16 mouse cellular contexts compared by ENCODE assay signal in genomic region chr4:57095569-57095968, GRCm38 (mm10). TPM values are rescaled to one million over a fixed set of nuclear protein-coding genes. Genes with fewer than 3 reads are reported as not detected.
DNase-seq lines count a peak whose midpoint lies in the region; ATAC-seq and TF ChIP-seq lines count a peak whose summit lies in the region.
"Had no signal": no experiment of that assay in that cellular context is flagged by ENCODE, and none has a peak within 500 bp of the region (broad histone marks: within the 10 kb centered on the region; RNA-seq: fewer than 3 reads in every experiment).

No protein-coding gene starts in this region.

- H3K27me3 ChIP-seq in embryonic facial prominence, embryonic 14.5 days (replicated peaks; ENCODE audit: control insufficient read depth, insufficient read depth, low read length), result no peaks in the 10 kb centered on the region
- H3K27me3 ChIP-seq in embryonic facial prominence, embryonic 10.5 days (replicated peaks; ENCODE audit: low read depth, poor library complexity, severe bottlenecking), result no peaks in the 10 kb centered on the region
- no peaks in the 10 kb centered on the region for H3K27me3 ChIP-seq in liver, postnatal 0 days (ENCODE audit: insufficient read depth, low read length)
- H3K27me3 ChIP-seq: neural tube, embryonic 12.5 days had no signal

- intact Hi-C loops in left cerebral cortex, postnatal 14 days (cut with DNase I), result no loop called here
- intact Hi-C loops in left cerebral cortex, postnatal 36 days (cut with DNase I), result no loop called here

- TF ChIP-seq EP300 in liver, postnatal 0 days (IDR thresholded peaks at IDR 0.05; ENCODE audit: low read depth), result no peak

- H3K4me3 ChIP-seq in embryonic facial prominence, embryonic 14.5 days (ENCODE audit: low read depth, low read length), result no peak overlapping the region
- H3K4me3 ChIP-seq in embryonic facial prominence, embryonic 10.5 days, result no peak overlapping the region
- no peak overlapping the region for H3K4me3 ChIP-seq in liver, postnatal 0 days (ENCODE audit: low read depth, low read length)
- H3K4me3 ChIP-seq: megakaryocyte, embryonic 14.5 days; neural tube, embryonic 12.5 days had no signal

- no peak for TF ChIP-seq CTCF in liver, postnatal 0 days (IDR thresholded peaks at IDR 0.05; ENCODE audit: low read depth)

- no peak overlapping the region for H3K4me2 ChIP-seq in embryonic facial prominence, embryonic 14.5 days (ENCODE audit: low read depth, low read length)
- H3K4me2 ChIP-seq in liver, postnatal 0 days (ENCODE audit: low read depth, low read length), result no peak overlapping the region
- H3K4me2 ChIP-seq: lung, embryonic 14.5 days; neural tube, embryonic 12.5 days had no signal

- DNase-seq in embryonic facial prominence, embryonic 14.5 days (ENCODE audit: low spot score), result peak; percentile 54
- no peak for DNase-seq in embryonic facial prominence, embryonic 10.5 days (ENCODE audit: low spot score)
- peak; percentile 28 to 33 for DNase-seq in left cerebral cortex, postnatal 14 days (ENCODE audit: low spot score in 2 of 2)
- no peak for DNase-seq in left cerebral cortex, postnatal 36 days (ENCODE audit: low spot score in 2 of 2)
- DNase-seq in cerebellum, postnatal 36 days, result peak; percentile 41 to 47
- peak; percentile 85 for DNase-seq in retina, embryonic 14.5 days (ENCODE audit: low spot score)
- DNase-seq in liver, postnatal 0 days, result no peak
- DNase-seq in ovary, adult 18-20 months (ENCODE audit: low spot score), result no peak
- DNase-seq: adrenal gland, postnatal 25 days; heart, adult 18-20 months; heart, postnatal 36 days; kidney, adult 18-20 months; lung, embryonic 14.5 days; right cerebral cortex, adult 18-20 months had no signal

- no peak overlapping the region for H3K9ac ChIP-seq in embryonic facial prominence, embryonic 14.5 days (ENCODE audit: low read depth, low read length)
- no peak overlapping the region for H3K9ac ChIP-seq in liver, postnatal 0 days (replicated peaks)
- H3K9ac ChIP-seq: lung, embryonic 14.5 days; neural tube, embryonic 12.5 days had no signal

- no peaks in the 10 kb centered on the region for H3K36me3 ChIP-seq in embryonic facial prominence, embryonic 14.5 days (ENCODE audit: control insufficient read depth, insufficient read depth, low read length)
- H3K36me3 ChIP-seq in embryonic facial prominence, embryonic 10.5 days (replicated peaks), result no peaks in the 10 kb centered on the region
- 0 out of 2 replicates have a peak, but pooled peaks cover 2% of the 10 kb centered on the region for H3K36me3 ChIP-seq in liver, postnatal 0 days (replicated peaks; ENCODE audit: insufficient read depth, low read length)
- H3K36me3 ChIP-seq: neural tube, embryonic 12.5 days had no signal

- peaks cover 20% of the 10 kb centered on the region for H3K4me1 ChIP-seq in embryonic facial prominence, embryonic 14.5 days (ENCODE audit: control insufficient read depth, insufficient read depth, low read length)
- H3K4me1 ChIP-seq in embryonic facial prominence, embryonic 10.5 days, result peaks cover 15% of the 10 kb centered on the region
- no peaks in the 10 kb centered on the region for H3K4me1 ChIP-seq in liver, postnatal 0 days (ENCODE audit: insufficient read depth)

- peak; percentile 39; the same call in 1 of the 2 replicates for ATAC-seq in embryonic facial prominence, embryonic 14.5 days (ENCODE audit: low read depth)
- ATAC-seq in liver, postnatal 0 days, result no peak

- H3K27ac ChIP-seq in embryonic facial prominence, embryonic 14.5 days (replicated peaks; ENCODE audit: low read depth, low read length), result 0 out of 2 replicates have a peak overlapping the region, but pooled peaks have one; percentile 15
- H3K27ac ChIP-seq in embryonic facial prominence, embryonic 10.5 days (replicated peaks), result no peak overlapping the region; the same call in 1 of the 2 replicates
- H3K27ac ChIP-seq in liver, postnatal 0 days (ENCODE audit: low read depth), result no peak overlapping the region
- H3K27ac ChIP-seq: neural tube, embryonic 12.5 days had no signal

- H3K9me3 ChIP-seq in embryonic facial prominence, embryonic 14.5 days (ENCODE audit: control insufficient read depth, low read length), result no peaks in the 10 kb centered on the region
- no peaks in the 10 kb centered on the region for H3K9me3 ChIP-seq in embryonic facial prominence, embryonic 10.5 days
- H3K9me3 ChIP-seq in liver, postnatal 0 days (ENCODE audit: low read length), result no peaks in the 10 kb centered on the region
- H3K9me3 ChIP-seq: neural tube, embryonic 12.5 days had no signal

RNA-seq across cellular contexts. Expression of gene Epb41l4b, which starts 47.7 kb away (rescaled TPM):
- polyA plus RNA-seq in embryonic facial prominence, embryonic 14.5 days (2014; fragmentation: Nextera tagmentation; extraction: Ambion mirVana), result 4.8 and 5.2 TPM in 2 replicates
- 1.2 and 1.4 TPM in 2 replicates for polyA plus RNA-seq in embryonic facial prominence, embryonic 10.5 days (2016; fragmentation: Nextera tagmentation; extraction: Ambion mirVana)
- 10 to 100 TPM; 17.9 to 21.3 TPM for total RNA-seq in left cerebral cortex, postnatal 14 days (2021)
- total RNA-seq in left cerebral cortex, postnatal 36 days (2021), result 10 to 100 TPM; 33.0 to 38.8 TPM
- 6.7 and 8.4 TPM in 2 replicates for polyA plus RNA-seq in liver, postnatal 0 days (2015; fragmentation: Nextera tagmentation; extraction: Ambion mirVana)

Comparison
In these comparisons a context has a peak if more than half of its experiments do, and no peak if none do; other contexts are left out.
1. DNase-seq: peak in embryonic facial prominence, embryonic 14.5 days (single experiment), left cerebral cortex, postnatal 14 days (2 of 2), cerebellum, postnatal 36 days (2 of 2) and retina, embryonic 14.5 days (single experiment); none in embryonic facial prominence, embryonic 10.5 days (single experiment), left cerebral cortex, postnatal 36 days (0 of 2), liver, postnatal 0 days (single experiment) and ovary, adult 18-20 months (single experiment).